Mouse (Mus musculus) C2C12 (cell line): ENCODE measurements around the gene Ing1.

Experiments used
- CTCF ChIP-seq: IDR thresholded peaks from one replicate; pipeline ENCODE4 v1.5.1; 2011; ENCODE audit not compliant: control insufficient read depth, insufficient read depth, insufficient read length
- FOSL1 ChIP-seq: IDR thresholded peaks from one replicate; pipeline ENCODE4 v1.8.0; 2011; ENCODE audit warnings: mild to moderate bottlenecking, low read length; ENCODE audit not compliant: poor library complexity, insufficient read depth, severe bottlenecking
- USF1 ChIP-seq: IDR thresholded peaks from one replicate; pipeline ENCODE4 v1.6.1; 2011; ENCODE audit warnings: low read depth, mild to moderate bottlenecking, control low read depth, moderate library complexity

- TF ChIP-seq FOSL1: no peak
- no peak for TF ChIP-seq USF1
- TF ChIP-seq CTCF: no peak
These were observed 46.8 kb downstream of the Ing1 start for GRCm38 (mm10) chr8:11602006-11602680.
